ENCODE assay signal across 9 mouse cellular contexts in genomic region chr2:117342090-117342546, GRCm38 (mm10). TPM values are rescaled to one million over a fixed set of nuclear protein-coding genes. Genes with fewer than 3 reads are reported as not detected.
DNase-seq lines count a peak whose midpoint lies in the region; ATAC-seq and TF ChIP-seq lines count a peak whose summit lies in the region.
"Had no signal": no experiment of that assay in that cellular context is flagged by ENCODE, and none has a peak within 500 bp of the region (broad histone marks: within the 10 kb centered on the region; RNA-seq: fewer than 3 reads in every experiment).

No protein-coding gene starts in this region.

- peaks cover 4% of the 10 kb centered on the region for H3K27me3 ChIP-seq in forebrain, embryonic 11.5 days (ENCODE audit: control insufficient read depth, insufficient read depth, low read length)
- H3K27me3 ChIP-seq in lung, embryonic 14.5 days (ENCODE audit: insufficient read depth, low read length) = peaks cover 18% of the 10 kb centered on the region

- 0 out of 2 replicates have a peak, but pooled peaks cover 2% of the 10 kb centered on the region for H3K4me1 ChIP-seq in forebrain, embryonic 11.5 days (replicated peaks; ENCODE audit: control insufficient read depth, insufficient read depth, low read length)
- H3K4me1 ChIP-seq in lung, embryonic 14.5 days (ENCODE audit: insufficient read depth) = peaks cover 2% of the 10 kb centered on the region; the same call in 1 of the 2 replicates

- intact Hi-C loops in heart, postnatal 14 days (cut with DNase I) = loop anchor here (5.0 kb wide), 1 partner anchor 95 kb away; no protein-coding TSS in a partner anchor

- under 1% methylated on average over 19 of the region's 19 CpGs for WGBS in forebrain, embryonic 11.5 days
- under 1% methylated on average over 19 of the region's 19 CpGs for WGBS in lung, embryonic 14.5 days

- ATAC-seq in forebrain, embryonic 11.5 days (replicated peaks; ENCODE audit: low FRiP score) = peak; percentile 74
- peak; percentile 46 for ATAC-seq in lung, embryonic 14.5 days (ENCODE audit: insufficient read depth)
- peak; percentile 73 for ATAC-seq in neutrophil, adult 5-6 weeks (ENCODE audit: extremely low read depth, insufficient number of reproducible peaks, low FRiP score, poor library complexity, severe bottlenecking)

- peak overlapping the region; percentile 57 for H3K4me3 ChIP-seq in forebrain, embryonic 11.5 days (ENCODE audit: low read depth, low read length)
- H3K4me3 ChIP-seq in lung, embryonic 14.5 days (ENCODE audit: low read depth, low read length) = peak overlapping the region; percentile 49

- H3K27ac ChIP-seq in forebrain, embryonic 11.5 days (ENCODE audit: low read depth, low read length) = no peak overlapping the region
- no peak overlapping the region for H3K27ac ChIP-seq in lung, embryonic 14.5 days (ENCODE audit: low read depth)

- peak; percentile 84 for TF ChIP-seq CTCF in lung, embryonic 14.5 days (IDR thresholded peaks at IDR 0.05; ENCODE audit: low read depth)

- DNase-seq in layer of hippocampus, adult 11-12 months (ENCODE audit: low spot score) = peak; percentile 78
- DNase-seq in layer of hippocampus, adult 9-10 months (ENCODE audit: low spot score) = no peak
- peak; percentile 85 for DNase-seq in forebrain, embryonic 11.5 days (ENCODE audit: low spot score)
- peak; percentile 66 to 76 for DNase-seq in heart, postnatal 14 days
- peak; percentile 74 to 83 for DNase-seq in layer of hippocampus, adult 18-20 months (ENCODE audit: low spot score in 2 of 2)
- peak; percentile 76 for DNase-seq in lung, embryonic 14.5 days
- DNase-seq in testis, postnatal 14 days (ENCODE audit: low spot score) = peak; percentile 56

- H3K36me3 ChIP-seq in forebrain, embryonic 11.5 days (ENCODE audit: control insufficient read depth, insufficient read depth, low read length) = no peaks in the 10 kb centered on the region
- H3K36me3 ChIP-seq in lung, embryonic 14.5 days (ENCODE audit: insufficient read depth) = no peaks in the 10 kb centered on the region

- H3K9ac ChIP-seq in forebrain, embryonic 11.5 days (ENCODE audit: low read length) = peak overlapping the region; percentile 68
- peak overlapping the region; percentile 28 for H3K9ac ChIP-seq in lung, embryonic 14.5 days

- H3K4me2 ChIP-seq in forebrain, embryonic 11.5 days (ENCODE audit: low read depth, low read length, severe bottlenecking) = peak overlapping the region; percentile 94
- H3K4me2 ChIP-seq in lung, embryonic 14.5 days = peak overlapping the region; percentile 88

- no peaks in the 10 kb centered on the region for H3K9me3 ChIP-seq in forebrain, embryonic 11.5 days (ENCODE audit: control insufficient read depth, low read length)
- H3K9me3 ChIP-seq in lung, embryonic 14.5 days (ENCODE audit: low read depth, low read length) = no peaks in the 10 kb centered on the region

RNA-seq across cellular contexts. Expression of gene Rasgrp1, which starts 0.7 kb away (rescaled TPM):
- polyA plus RNA-seq in forebrain, embryonic 11.5 days (2014; fragmentation: Nextera tagmentation; extraction: Ambion mirVana) = 11.7 and 12.2 TPM in 2 replicates
- 1 to 10 TPM in 1 of 2 experiments, under 1 TPM in 1; 0.69 to 6.2 TPM for total RNA-seq in heart, postnatal 14 days (2021)
- total RNA-seq in layer of hippocampus, adult 18-20 months (2021) = 100 to 1,000 TPM; 368 to 401 TPM
- polyA plus RNA-seq in lung, embryonic 14.5 days (2014; fragmentation: Nextera tagmentation; extraction: Ambion mirVana) = 1.5 and 2.1 TPM in 2 replicates
- total RNA-seq in neutrophil, adult 5-6 weeks (2017) = 104 and 113 TPM in 2 replicates
- total RNA-seq: MEL had no signal

Comparison
In these comparisons a context has a peak if more than half of its experiments do, and no peak if none do; other contexts are left out.
1. RNA of gene Rasgrp1, which starts 0.7 kb away (total RNA-seq): 368 to 401 TPM in layer of hippocampus, adult 18-20 months and 104 to 113 TPM in neutrophil, adult 5-6 weeks; 0.69 to 6.2 TPM in heart, postnatal 14 days; every median in the first group is over 10 times any median in the second.
2. Peak in every context shown above with its lines, with median percentiles within 50 percentile points of each other: ATAC-seq.